Mouse (Mus musculus) intestine, postnatal 0 days (tissue): ENCODE measurements around the gene Dnal4. TPM values are rescaled to one million over a fixed set of nuclear protein-coding genes. Genes with fewer than 3 reads are reported as not detected.

Experiments used
- ATAC-seq: fragments of 200-750 bp; cut with Nextera tagmentation; 2 replicates; pipeline ENCODE4 v1.8.0; 2017; ENCODE audit warnings: mild to moderate bottlenecking, moderate TSS enrichment, moderate library complexity
- H3K27ac ChIP-seq: fragments of 300-500 bp; sonication (generic); 2 replicates; pipeline ENCODE4 v1.5.1; 2014; ENCODE audit warnings: mild to moderate bottlenecking, low read depth, low read length, moderate library complexity
- H3K27me3 ChIP-seq: fragments of 300-500 bp; sonication (generic); replicated peaks from 2 replicates; pipeline ENCODE4 v1.6.1; 2014; ENCODE audit warnings: low read length, mixed read lengths; ENCODE audit not compliant: control insufficient read depth, insufficient read depth
- H3K36me3 ChIP-seq: fragments of 300-500 bp; sonication (generic); 2 replicates; pipeline ENCODE4 v1.6.1; 2014; ENCODE audit warnings: mild to moderate bottlenecking, moderate library complexity; ENCODE audit not compliant: control insufficient read depth, insufficient read depth
- H3K4me1 ChIP-seq: fragments of 300-500 bp; sonication (generic); replicated peaks from 2 replicates; pipeline ENCODE4 v1.6.1; 2014; ENCODE audit warnings: antibody characterized with exemption, low read length, mixed read lengths; ENCODE audit not compliant: control insufficient read depth, insufficient read depth
- H3K4me2 ChIP-seq: fragments of 300-500 bp; sonication (generic); replicated peaks from 2 replicates; pipeline ENCODE4 v1.6.1; 2014; ENCODE audit warnings: low read depth, mild to moderate bottlenecking, moderate library complexity
- H3K4me3 ChIP-seq: fragments of 300-500 bp; sonication (generic); 2 replicates; pipeline ENCODE4 v1.5.1; 2014; ENCODE audit warnings: low read depth, low read length
- H3K9ac ChIP-seq: fragments of 300-500 bp; sonication (generic); 2 replicates; pipeline ENCODE4 v1.6.1; 2014; ENCODE audit warnings: mild to moderate bottlenecking, low read depth, low read length
- H3K9me3 ChIP-seq: fragments of 300-500 bp; sonication (generic); 2 replicates; pipeline ENCODE4 v1.6.1; 2016; ENCODE audit warnings: mixed run types; ENCODE audit not compliant: control insufficient read depth
- CTCF ChIP-seq: sonication (generic); IDR thresholded peaks from 2 replicates; pipeline ENCODE4 v1.5.1; 2016; ENCODE audit warnings: low read depth, mild to moderate bottlenecking, control low read depth, antibody characterized with exemption, moderate library complexity
- WGBS: fragments of 180-500 bp; shearing (Covaris S2); extraction: QIAGEN DNeasy Blood & Tissue Kit; methylation state at CpG from one replicate; pipeline ENCODE4 v1.1.7; 2014; 5-methylcytosine and 5-hydroxymethylcytosine counted together
- polyA plus RNA-seq: library from polyadenylated mRNA; unstranded; fragments of >200 nt; fragmentation: Nextera tagmentation; extraction: Ambion mirVana; gene quantifications from 2 replicates; pipeline ENCODE4 v1.2.1, GENCODE M21; 2015

The Dnal4 gene
- polyA plus RNA-seq, 1 experiment from 2014 or later = 19.5 TPM

- H3K9me3 ChIP-seq = no peaks in the 10 kb centered on the region
- TF ChIP-seq CTCF = no peak
- no peak overlapping the region for H3K4me3 ChIP-seq
- peaks cover 39% of the 10 kb centered on the region for H3K27me3 ChIP-seq
- no peaks in the 10 kb centered on the region for H3K36me3 ChIP-seq
- 46% methylated on average over 5 of the region's 5 CpGs for WGBS
- H3K4me2 ChIP-seq = no peak overlapping the region
- no peak for ATAC-seq
- no peak overlapping the region for H3K27ac ChIP-seq
- no peaks in the 10 kb centered on the region; the same call in 1 of the 2 replicates for H3K4me1 ChIP-seq
- no peak overlapping the region for H3K9ac ChIP-seq
Observed at GRCm38 (mm10) chr15:79808658-79809057, 31.0 kb upstream of the Dnal4 start.

- TF ChIP-seq CTCF = peak; percentile 90
Observed at GRCm38 (mm10) chr15:79808114-79808513, 30.5 kb upstream of the Dnal4 start.

GRCm38 (mm10) chr15:79807050-79807449, 29.4 kb upstream of the Dnal4 start:
- no peak for ATAC-seq
- WGBS = 20% methylated on average over 1 of the region's 1 CpGs
- Histone ChIP-seq H3K27ac (no peak overlapping the region), H3K4me2 (no peak overlapping the region), H3K4me1 (no peaks in the 10 kb centered on the region; the same call in 1 of the 2 replicates), H3K36me3 (no peaks in the 10 kb centered on the region), H3K4me3 (no peak overlapping the region), H3K27me3 (peaks cover 51% of the 10 kb centered on the region), H3K9me3 (no peaks in the 10 kb centered on the region), H3K9ac (no peak overlapping the region)
- TF ChIP-seq CTCF = no peak

More at GRCm38 (mm10) chr15:79808114-79808513, 30.5 kb upstream of the Dnal4 start:
- H3K27me3 ChIP-seq = peaks cover 45% of the 10 kb centered on the region
- WGBS = 31% methylated on average over 5 of the region's 5 CpGs
- no peaks in the 10 kb centered on the region; the same call in 1 of the 2 replicates for H3K4me1 ChIP-seq
- H3K27ac ChIP-seq = no peak overlapping the region
- H3K9ac ChIP-seq = no peak overlapping the region
- no peaks in the 10 kb centered on the region for H3K9me3 ChIP-seq
- no peaks in the 10 kb centered on the region for H3K36me3 ChIP-seq
- ATAC-seq = no peak
- no peak overlapping the region for H3K4me3 ChIP-seq
- no peak overlapping the region for H3K4me2 ChIP-seq

- Histone ChIP-seq H3K36me3 (no peaks in the 10 kb centered on the region), H3K4me2 (peak overlapping the region; percentile 96; the same call in 1 of the 2 replicates), H3K4me1 (no peaks in the 10 kb centered on the region; the same call in 1 of the 2 replicates), H3K9me3 (no peaks in the 10 kb centered on the region), H3K4me3 (no peak overlapping the region), H3K27ac (no peak overlapping the region), H3K27me3 (peaks cover 58% of the 10 kb centered on the region), H3K9ac (no peak overlapping the region)
- no peak for ATAC-seq
- 23% methylated on average over 8 of the region's 8 CpGs for WGBS
- no peak for TF ChIP-seq CTCF
Observed at GRCm38 (mm10) chr15:79805246-79805645, 27.6 kb upstream of the Dnal4 start.

GRCm38 (mm10) chr15:79804352-79805071, 26.9 kb upstream of the Dnal4 start, which contains the start of gene Nptxr:
Gene Nptxr, minus strand, starts transcription at chr15:79804766.
- H3K27me3 ChIP-seq = peaks cover 61% of the 10 kb centered on the region
- peak within 1 kb of the TSS; percentile 58 for H3K4me3 ChIP-seq
- H3K27ac ChIP-seq = no peak within 1 kb of the TSS
- no peaks in the 10 kb centered on the region for H3K36me3 ChIP-seq
- no peak; the same call in 1 of the 2 replicates for TF ChIP-seq CTCF
- no peaks in the 10 kb centered on the region; the same call in 1 of the 2 replicates for H3K4me1 ChIP-seq
- peak within 1 kb of the TSS; percentile 96 for H3K4me2 ChIP-seq
- under 1% methylated on average over 84 of the region's 91 CpGs for WGBS
- no peaks in the 10 kb centered on the region for H3K9me3 ChIP-seq
- ATAC-seq = peak; percentile 48; the same call in 1 of the 2 replicates
- peak within 1 kb of the TSS; percentile 45; the same call in 1 of the 2 replicates for H3K9ac ChIP-seq

GRCm38 (mm10) chr15:79803533-79804351, 26.1 kb upstream of the Dnal4 start:
- peak; percentile 44 for TF ChIP-seq CTCF
- Histone ChIP-seq H3K36me3 (no peaks in the 10 kb centered on the region), H3K4me1 (no peaks in the 10 kb centered on the region; the same call in 1 of the 2 replicates), H3K9me3 (no peaks in the 10 kb centered on the region), H3K27ac (no peak overlapping the region), H3K27me3 (peaks cover 61% of the 10 kb centered on the region), H3K9ac (peak overlapping the region; percentile 45; the same call in 1 of the 2 replicates), H3K4me3 (peak overlapping the region; percentile 58), H3K4me2 (peak overlapping the region; percentile 96)
- peak; percentile 31; the same call in 1 of the 2 replicates for ATAC-seq
- WGBS = 6% methylated on average over 79 of the region's 81 CpGs
